Mouse (Mus musculus) small intestine, adult 2 months (tissue): ENCODE measurements at regions not wholly inside any gene's neighbourhood (a gene's known extent, or its start where the extent isn't known, plus 50 kb on each side); places are given as distances from the start of the nearest gene placed in this dataset.

Experiments
- CTCF ChIP-seq: fragments of 200-500 bp; IDR thresholded peaks from 2 replicates; pipeline ENCODE4 v1.5.1; 2012; ENCODE audit warnings: low read depth, mild to moderate bottlenecking, control low read depth, inconsistent platforms, low read length, moderate library complexity, mixed read lengths; ENCODE audit not compliant: insufficient replicate concordance, insufficient read length; ENCODE audit errors: extremely low read depth
- POLR2A ChIP-seq: fragments of 200-500 bp; IDR thresholded peaks from 2 replicates; pipeline ENCODE4 v1.6.1; 2012; ENCODE audit warnings: low read depth, mild to moderate bottlenecking, control low read depth, inconsistent platforms, low read length, moderate library complexity

DNA sequence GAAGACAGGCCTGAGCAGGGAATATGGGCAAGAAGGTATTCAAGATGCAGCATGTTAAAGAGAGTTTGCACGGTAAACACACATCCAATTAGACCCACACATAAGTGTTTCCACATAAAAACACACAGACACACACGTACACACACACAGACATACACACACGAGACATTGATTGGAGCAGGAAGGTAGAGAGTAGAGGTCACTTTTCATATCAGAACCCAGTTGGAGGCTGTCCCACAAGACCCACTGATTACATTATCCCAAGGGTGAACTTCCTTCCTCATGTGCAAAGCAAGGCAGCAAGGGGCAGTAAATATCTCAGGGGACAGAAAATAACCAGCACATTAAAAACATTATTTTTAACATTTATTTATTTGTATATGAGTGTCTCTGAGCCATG, 78.2 kb upstream of the Tnfaip3 start:
- no peak for TF ChIP-seq CTCF
- no peak for TF ChIP-seq POLR2A
